Mouse (Mus musculus) olfactory bulb, adult 2 months (tissue): ENCODE results near the gene Edar.

Source experiments
- CTCF ChIP-seq: fragments of 200-500 bp; IDR thresholded peaks from 2 replicates; pipeline ENCODE4 v1.5.1; 2012; ENCODE audit warnings: low read depth, mild to moderate bottlenecking, low read length, moderate library complexity; ENCODE audit not compliant: insufficient read depth
- POLR2A ChIP-seq: fragments of 200-500 bp; IDR thresholded peaks from 2 replicates; pipeline ENCODE4 v1.6.1; 2012; ENCODE audit warnings: mild to moderate bottlenecking, low read depth, low read length, moderate library complexity; ENCODE audit not compliant: insufficient read depth

- no peak for TF ChIP-seq CTCF
- TF ChIP-seq POLR2A = no peak
Measured at GRCm38 (mm10) chr10:58608858-58609257, 66.6 kb downstream of the Edar start.
